Mouse (Mus musculus) liver, adult 2 months (tissue): ENCODE results near the gene 4931440F15Rik.

Experiments used
- CTCF ChIP-seq: fragments of 200-500 bp; IDR thresholded peaks from 2 replicates; pipeline ENCODE4 v1.5.1; 2011; ENCODE audit warnings: low read depth, low read length, control low read depth
- POLR2A ChIP-seq: fragments of 200-500 bp; IDR thresholded peaks from 2 replicates; pipeline ENCODE4 v1.6.1; 2011; ENCODE audit warnings: low read length, control low read depth; ENCODE audit not compliant: insufficient read depth; ENCODE audit errors: extremely low read depth

GRCm38 (mm10) chr11:29826001-29826400, 533 bp upstream of the 4931440F15Rik start:
- TF ChIP-seq POLR2A: no peak
- no peak for TF ChIP-seq CTCF
